Mouse (Mus musculus) right cerebral cortex, postnatal 4 days (tissue): ENCODE measurements at regions not wholly inside any gene's neighbourhood (a gene's known extent, or its start where the extent isn't known, plus 50 kb on each side); places are given as distances from the start of the nearest gene placed in this dataset.

Source experiments
- DNase-seq: peaks from one replicate; pipeline ENCODE4 v3.0.0-alpha.2; 2022

DNA sequence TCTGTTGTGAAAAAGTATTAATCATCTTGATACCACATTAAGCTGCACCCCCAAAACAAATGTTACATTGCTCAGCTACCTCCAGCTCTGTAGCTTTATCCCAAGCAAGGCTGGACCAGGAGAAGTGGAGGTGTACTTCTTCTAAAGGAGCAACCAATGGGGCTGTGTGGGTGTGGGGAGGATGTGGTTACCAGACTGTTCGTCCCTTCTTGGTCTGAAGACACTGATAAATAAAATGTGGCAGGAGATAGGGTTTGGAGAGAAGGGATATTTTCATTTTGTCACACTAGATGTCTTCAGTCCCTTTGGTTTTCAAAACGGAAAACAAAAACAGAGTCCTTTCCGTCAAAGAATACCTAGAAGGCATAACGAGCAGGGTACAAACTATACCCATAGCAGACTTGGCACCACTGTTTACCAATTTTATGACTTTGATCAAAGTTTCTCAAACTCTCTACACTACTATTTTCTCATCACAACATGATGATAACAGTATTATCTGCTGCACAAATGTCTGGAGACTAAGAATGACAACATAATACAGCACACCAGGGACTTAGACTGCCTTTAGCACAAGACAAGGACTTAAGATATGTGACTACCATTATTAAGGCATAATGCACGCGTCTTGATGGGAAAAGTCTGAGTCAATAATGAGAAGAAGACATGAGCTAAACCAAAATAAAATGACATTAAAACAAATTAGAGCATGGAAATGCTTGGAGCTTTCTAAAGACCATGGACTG is 253.4 kb upstream of the Rag2 start:
- DNase-seq = no peak

DNA sequence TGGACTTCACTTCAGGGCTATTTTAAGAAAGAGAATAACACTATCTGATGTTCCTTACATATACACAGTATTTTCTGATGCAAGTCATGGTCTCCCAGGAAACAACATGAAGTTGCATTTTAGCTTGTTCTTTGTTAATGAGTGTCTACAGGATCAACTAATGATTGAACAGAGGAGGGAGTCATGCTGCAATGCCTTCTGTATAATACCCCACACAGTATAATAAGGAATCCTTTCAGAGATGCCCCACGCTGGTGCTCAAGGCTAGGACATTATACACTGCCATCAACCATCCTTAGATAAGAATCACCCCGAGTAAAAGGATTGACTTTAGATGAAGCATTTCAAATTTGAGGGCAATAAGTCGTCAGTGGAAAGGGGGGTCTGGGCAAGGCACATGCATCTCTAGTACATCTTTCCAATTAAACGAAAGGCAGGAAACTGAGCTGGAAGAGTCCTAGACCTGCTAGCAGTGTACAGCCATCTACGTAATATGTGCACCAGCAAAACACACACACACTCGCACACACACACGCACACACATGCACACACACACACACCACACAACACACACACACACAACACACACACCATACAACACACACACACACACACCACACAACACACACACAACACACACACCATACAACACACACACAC is 252.6 kb upstream of the Rag2 start:
- DNase-seq = no peak

DNA sequence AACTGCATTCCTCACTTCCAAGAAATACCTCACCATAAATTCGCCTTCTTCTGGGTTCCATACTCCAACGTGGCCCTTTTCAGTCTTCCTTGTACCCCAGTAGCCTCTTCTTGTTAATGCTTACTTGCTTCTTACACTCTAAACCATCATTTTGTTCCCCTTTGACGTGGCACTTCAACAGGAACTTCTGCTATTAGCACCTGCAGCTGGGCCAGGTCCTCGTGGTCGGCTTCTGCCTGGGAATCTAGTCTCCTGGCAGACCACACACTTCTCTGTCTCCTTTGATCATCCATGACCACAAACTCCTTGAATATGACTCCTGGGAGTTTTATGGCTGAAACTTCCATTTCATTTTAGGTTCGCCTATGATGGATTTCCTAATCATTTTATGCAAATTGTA is 243.9 kb upstream of the Rag2 start:
- DNase-seq = no peak

DNA sequence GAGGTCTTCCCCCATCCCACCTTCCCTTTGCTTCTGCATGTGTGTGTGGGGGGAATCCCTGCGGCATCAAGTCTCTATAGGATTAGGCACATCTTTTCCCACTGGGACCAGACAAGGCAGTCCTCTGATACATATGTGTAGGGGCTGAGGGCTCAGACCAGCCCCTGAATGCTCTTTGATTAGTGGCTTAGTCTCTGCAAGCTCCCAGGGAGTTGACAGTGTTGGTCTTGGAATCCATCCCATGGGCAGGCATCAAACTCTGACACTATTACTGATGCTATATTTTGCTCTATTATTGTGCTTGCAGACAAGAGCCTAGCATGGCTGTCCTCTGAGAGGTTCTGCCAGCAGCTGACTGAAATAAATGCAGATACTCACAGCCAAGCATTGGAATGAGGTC is 209.5 kb upstream of the Rag2 start:
- DNase-seq = no peak

DNA sequence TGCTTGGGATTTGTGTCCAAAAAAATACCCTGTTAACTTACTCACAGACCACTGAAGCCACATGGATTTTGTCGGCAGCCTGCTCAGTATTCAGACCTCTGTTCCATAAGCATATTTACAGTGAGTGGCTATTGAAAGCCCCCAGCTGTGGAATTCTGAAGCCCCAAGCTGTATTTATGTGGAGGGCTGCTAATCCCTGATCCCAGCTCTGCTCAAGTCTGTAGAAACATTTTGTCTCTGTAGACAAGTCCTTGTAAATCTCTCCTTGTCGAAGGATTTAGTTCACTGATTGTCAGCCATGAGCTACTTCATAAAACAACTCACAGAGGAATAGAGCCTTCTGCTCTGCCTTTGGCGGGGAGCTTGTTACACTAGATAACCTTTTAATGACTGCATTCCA is 207.8 kb upstream of the Rag2 start:
- DNase-seq = no peak

DNA sequence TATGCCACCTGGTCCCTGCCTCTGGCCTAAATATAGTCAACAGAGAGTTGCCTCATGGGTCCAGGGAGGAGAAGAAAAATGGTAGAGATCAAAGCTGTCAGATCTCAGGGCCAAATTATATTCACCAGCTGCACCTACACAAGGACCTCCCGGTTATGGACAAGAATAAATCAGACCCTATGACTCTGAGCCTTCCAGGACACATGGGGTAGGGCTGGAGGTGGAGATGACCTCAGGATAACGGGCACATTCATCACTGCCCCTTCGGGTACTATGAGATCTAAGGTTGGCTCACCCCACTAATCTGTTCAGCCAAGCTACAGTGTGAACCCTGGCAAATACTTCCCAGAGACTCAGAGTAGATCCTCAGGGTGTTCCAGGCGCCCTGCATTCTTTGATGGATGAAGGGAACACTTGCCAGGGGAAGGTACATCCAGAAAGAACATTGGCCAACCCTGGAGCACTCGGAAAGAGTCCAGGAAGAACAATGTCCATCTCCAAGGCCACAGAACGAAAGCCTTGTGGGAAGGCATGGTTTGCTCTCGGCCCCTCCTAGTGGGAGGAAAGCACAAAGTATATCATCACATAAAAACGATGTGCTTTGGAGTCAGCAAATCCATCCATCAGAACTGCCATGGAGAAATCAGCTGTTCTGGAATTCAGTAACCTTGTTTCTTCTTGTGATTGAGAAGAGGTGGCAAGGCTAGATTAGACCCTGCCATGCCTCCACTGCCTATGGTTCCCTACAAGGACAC is 191.2 kb upstream of the Rag2 start:
- DNase-seq = no peak

DNA sequence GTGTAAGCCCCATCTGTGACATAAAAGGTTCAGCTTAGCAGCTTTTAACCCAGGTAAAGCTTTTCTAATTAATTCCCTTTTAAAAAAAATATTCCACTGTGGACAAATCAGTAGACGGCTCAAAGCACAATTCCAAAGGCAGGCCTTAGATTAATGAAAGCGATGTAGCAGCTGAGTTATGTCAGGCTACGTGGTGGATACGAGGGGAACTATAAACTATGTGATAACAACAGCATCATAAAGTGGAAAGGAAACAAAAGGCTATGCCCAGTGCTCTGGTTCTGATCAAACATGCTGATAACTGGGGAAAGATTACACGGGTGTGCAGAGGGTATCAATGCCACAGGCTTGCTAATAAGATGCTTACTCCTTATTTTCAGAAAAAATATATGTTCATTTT is 184.3 kb upstream of the Rag2 start:
- no peak for DNase-seq

DNA sequence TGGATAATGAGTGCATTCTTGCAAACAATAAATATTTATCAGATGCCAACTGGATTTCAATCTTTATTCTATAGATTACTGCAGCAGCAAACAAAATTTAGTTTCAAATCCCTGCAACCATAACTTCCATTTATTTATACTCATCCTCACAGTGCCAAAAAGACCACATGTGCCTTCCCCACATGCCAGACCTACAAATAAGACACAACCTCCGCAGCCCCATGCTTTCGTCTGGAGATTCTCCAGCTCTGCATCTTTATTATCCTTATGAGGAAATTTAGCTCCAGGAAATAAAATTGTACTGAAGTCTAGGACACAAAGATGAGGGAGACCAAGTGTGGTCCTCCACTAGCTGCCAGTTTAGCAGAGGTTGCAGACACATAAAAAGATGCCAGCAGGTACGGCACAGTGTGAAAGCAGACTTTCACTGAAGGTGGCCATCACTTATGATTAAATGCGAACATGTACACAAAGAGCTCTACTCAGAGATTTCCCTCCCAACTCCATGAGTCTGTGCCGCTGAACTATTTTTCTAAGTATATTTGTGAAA is 183.4 kb upstream of the Rag2 start:
- DNase-seq = no peak

DNA sequence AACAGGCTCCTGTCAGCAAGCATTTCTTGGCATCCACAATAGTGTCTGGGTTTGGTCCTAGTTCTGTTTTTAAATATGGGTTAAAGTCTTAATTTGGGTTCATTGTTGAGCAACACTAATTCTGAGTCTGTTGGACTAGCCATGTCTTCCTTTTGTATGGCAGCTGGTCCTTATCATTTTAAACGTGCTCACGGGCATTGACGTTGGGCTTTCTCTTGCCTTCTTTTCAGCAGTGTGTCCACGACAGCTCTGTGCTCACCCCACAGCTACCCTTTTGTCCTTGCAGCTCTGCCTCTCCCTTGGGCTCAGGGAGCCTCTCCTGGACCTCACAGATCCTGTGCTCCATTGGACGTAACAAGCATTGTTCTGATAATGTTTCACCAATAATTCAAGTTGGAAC is 168.9 kb upstream of the Rag2 start:
- no peak for DNase-seq

DNA sequence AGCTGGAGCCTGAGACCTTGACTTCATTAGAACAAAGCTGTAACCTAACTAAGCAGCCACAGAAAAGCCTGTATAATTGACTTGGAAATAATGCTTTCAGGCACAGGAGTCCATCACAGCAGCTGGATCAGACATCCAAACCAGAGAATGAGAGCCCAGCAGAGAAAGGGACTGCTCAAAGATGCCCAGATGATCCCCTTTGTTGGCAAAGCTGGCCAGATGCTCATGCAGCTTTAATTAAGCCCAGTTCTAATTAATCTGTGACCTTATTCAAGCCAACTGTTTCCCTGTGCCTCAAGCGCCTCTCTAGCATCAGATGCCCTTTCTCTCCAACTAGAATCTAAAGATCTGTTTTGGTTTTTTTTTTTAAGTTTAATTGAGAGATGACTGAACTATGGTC is 165.6 kb upstream of the Rag2 start:
- no peak for DNase-seq

DNA sequence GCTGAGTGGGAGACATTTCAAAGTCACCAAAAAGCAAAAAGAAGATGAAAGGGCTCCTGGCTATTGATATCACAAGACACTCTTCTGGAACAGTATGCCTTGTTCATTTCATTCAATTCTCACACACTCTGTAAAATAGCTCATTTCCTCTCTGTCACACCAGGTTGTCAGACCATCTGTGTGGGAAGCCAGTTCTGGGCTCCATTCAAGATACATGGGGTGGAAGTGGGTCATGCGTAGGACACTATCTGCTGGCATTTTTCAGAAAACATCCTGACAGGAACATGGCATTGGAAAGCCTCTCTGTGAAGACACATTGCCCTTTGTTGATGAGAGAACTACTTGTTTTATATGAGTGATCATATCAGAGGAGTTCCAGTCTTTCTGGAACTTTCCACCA is 162.1 kb upstream of the Rag2 start:
- no peak for DNase-seq

DNA sequence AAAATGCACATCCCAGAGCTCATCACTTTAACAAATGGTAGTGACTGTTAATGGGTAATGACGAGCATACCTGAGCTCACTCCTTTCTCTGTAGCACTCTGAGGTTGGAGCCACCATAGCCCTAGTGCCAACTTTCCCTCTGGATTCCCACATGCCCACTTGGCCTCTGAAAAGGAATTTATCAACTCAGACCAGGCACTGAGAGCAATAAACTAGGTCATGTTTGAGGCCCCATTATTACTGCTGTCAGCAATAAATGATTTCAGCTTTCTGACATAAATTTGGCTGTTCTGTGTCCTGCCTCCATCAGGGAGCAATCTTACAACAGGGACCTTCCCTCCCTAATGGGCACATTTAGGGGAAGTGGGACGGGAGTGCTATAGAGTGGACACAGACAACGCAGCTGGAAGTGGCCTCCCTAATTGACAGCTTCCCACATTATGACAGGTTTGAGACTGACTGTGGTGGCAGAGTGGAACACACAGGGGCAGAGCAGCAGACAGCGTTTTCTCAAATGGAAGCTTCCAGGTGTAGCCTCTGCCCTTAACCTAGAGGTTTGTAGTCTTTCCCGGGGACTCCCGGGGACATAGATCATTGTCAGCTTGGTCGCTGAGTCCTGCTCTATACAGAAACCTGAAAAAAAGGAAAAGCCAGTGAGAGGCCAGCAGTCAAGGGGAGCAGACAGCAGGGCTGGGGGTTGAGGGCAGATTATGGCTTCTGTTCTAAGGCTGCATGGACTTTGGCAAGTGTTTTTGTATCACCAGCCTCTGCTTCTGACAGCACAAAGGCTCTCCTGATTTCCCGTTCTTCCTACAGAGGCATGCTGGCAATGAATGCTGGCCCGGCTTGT is 160.0 kb upstream of the Rag2 start:
- no peak for DNase-seq

DNA sequence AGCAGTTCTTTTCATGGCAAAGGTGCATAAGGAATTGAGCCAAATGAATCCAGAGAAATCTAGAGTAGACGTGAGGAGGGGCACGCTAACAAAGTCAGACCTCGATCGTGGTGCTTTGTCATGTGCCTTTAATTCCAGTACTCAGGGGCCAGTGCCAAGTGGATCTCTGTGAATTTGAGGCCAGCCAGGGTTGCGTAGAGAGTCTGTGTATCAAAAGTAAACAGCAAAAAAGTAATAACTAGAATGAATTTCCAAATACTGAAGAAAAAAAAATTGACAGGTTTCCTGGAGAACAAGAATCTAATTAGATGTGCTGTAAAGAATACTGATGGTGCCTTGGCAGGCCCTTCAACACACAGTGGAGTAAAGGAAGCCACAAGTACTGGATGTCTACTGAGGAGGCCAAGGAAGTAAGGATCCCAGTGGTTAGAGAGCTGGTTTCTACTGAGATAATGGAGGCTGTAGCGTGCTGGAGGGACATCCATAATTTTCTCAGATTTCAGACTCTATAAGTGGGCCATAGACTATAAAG is 153.9 kb upstream of the Rag2 start:
- no peak for DNase-seq

DNA sequence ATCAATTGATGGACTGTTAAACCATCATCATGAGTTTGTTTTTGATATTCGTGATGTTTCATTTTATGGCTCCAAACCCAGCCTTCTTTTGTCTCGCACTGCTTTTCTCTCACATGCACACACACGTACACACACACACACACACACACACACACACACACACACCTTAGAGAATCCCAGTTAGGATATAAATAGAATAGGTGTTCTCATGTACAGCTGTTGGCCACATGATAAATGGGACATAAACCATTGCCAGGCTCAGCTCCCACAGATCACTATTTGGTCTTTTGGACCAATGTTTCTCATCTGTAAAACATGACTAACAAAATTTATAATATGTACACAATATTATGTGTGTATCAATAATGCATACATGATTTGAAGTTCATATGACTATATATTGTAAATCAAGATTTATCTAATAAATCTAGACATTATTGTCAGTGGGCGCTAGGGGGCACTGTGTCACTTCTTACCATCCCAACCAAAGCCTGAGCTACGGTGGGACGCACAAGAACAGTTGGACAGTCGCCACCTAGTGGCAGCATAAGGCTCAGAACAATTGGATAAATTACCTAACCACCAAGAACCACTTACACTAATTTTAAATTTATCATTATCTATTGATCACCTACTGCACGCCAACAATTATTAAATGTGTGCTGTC is 151.9 kb upstream of the Rag2 start:
- peak; percentile 87 for DNase-seq

DNA sequence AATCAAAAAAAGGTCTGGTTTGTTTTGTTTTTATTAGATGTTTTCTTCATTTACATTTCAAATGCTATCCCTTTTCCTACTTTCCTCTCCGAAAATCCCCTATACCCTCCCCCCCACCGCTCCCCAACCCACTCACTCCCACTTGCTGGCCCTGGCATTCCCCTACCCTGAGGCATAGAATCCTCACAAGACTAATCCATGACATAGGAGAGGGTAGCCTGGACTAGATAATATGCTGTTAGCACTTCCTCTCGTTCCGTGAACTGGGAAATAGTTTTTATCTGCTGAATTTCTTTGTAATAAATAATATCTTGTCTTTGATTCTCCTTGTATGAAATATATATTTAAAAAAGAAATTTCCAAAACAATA is 151.4 kb upstream of the Rag2 start:
- DNase-seq = no peak

DNA sequence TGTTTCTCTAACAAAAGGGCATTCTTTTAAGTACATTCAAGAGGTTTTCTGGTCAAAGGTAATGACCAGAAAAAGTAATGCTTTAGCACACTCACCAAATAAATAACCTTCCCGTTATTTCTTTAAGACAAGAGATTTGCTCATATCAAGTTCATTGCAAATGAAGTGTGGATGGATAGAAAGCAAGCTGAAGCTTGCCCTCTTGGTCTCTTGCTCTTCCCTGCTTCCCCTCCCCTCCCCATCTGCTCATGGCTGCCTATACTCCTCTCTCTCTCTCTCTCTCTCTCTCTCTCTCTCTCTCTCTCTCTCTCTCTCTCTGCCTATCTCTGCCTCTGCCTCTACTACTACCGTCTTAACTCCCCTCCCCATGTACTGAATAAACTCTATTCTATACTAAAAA is 147.7 kb upstream of the Rag2 start:
- no peak for DNase-seq

DNA sequence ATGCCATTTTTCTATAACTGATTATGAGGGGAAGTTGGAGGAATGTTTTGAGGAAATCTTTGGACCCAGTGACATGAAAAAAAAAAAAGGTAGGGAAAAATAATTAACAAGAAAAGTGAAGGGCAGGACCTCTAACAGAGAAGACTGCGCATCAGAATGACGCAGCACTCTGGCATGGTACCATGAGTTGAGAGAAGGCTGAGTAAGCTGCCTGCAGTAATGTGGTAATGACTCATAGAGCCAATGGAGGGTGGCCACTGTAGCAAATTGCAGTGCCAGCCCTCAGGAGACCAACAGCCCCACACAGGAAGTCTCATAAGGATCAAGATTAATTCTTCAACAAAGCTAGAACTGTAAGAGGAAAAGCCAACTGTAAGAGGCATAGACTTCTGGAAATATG is 134.3 kb upstream of the Rag2 start:
- no peak for DNase-seq

DNA sequence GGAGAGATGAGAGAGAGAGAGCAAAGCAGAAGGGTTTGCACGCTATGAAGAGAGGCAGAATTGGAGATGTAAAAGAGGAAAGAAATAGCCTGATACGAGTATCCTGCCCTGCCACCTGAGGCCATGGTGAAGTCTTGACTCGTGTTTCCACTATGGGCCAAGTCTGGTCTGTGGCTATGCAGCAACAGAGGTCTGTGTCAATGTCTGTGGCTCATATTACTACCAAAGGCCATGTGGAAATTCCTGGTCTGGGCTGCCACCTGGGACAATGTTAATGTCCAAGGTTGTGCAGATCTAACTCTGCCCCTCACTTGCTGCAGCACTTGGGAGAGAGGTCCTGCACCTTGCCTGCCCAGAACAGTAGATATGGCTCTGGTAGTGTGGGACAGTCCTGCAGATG is 132.8 kb upstream of the Rag2 start:
- DNase-seq = no peak

DNA sequence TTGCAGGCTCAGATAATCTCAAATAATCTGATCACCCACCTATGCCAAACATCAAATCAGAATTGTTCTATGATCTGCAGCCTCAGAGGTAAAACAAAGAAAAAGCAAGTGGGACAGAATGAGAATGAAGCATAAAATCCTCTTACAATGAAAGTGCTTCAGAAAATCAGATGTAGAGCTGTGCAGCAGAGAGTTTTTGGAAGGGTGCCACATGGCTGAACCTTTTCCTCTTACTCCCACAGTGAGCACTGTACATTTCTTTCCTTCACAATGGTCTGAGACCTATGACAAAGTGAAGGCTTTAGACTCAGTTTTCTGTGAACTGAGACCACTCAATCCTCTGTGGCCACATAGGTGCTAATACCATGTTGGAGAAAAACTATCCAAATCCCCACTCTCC is 116.4 kb upstream of the Rag2 start:
- DNase-seq = no peak
